Mouse (Mus musculus) bone marrow, adult 2 months (tissue): ENCODE results near the gene Wdr90.

Experiments
- CTCF ChIP-seq: fragments of 200-500 bp; IDR thresholded peaks from 2 replicates; pipeline ENCODE4 v1.5.1; 2011; ENCODE audit warnings: low read length, control low read depth; ENCODE audit not compliant: control insufficient read depth, insufficient read depth
- POLR2A ChIP-seq: fragments of 200-500 bp; IDR thresholded peaks from 2 replicates; pipeline ENCODE4 v1.6.1; 2011; ENCODE audit warnings: low read depth, mild to moderate bottlenecking, control low read depth, low read length, borderline replicate concordance; ENCODE audit not compliant: control insufficient read depth

GRCm38 (mm10) chr17:25883824-25884223 is 22.5 kb upstream of the Wdr90 start:
- TF ChIP-seq CTCF (no peak), POLR2A (no peak)
